Mouse (Mus musculus) regulatory T cell (primary cell): Measurements from ENCODE around the gene Rhpn2.

Experiments
- in situ Hi-C: fragments of 300-600 bp; cut with MboI, MseI; formaldehyde crosslinking; loops from one replicate; pipeline ENCODE4 v1.15.1; 2025; ENCODE audit warnings: high pct_unique_total_duplicates

The Rhpn2 gene

DNA sequence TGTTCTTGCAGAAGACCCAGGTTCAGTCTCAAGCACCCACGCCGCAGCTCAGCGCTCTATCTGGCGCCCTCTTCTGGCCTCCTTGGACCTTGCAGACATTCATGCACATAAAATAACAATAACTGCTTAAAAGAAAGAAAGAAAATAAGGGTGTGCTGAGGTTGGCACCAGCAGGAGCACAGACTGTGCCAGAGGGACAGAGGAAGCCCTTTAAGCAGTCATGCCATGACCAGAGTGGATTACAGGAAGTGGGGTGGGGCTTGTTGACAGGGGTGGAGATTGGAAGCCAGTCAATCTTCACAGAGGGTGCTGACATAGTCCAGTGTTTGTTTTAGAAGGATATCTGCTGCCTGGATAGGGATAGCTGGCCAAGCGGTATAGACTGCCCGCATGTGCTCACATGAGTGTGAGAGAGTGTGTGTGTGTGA lies 52.6 kb downstream of the Rhpn2 start:
- in situ Hi-C loops: no loop called here

DNA sequence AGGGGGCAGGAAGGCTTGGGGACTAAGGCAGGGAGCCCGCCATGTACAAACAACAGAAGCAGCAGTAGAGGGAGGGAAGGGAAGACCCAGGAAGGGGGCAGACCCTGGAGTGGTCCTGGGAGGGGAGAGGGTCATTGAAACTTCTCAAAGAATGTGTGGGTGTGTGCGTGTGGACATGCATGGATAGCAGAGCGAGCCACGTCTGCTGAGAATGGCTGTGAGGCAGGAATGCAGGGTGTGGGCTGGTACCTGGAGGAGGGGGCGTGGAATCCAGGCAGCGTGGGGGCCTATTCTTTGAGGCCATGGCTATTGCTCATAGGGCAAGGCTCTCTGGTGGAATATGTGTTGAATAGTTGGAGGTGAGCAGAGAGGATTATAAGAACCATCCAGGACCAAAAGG lies 54.7 kb downstream of the Rhpn2 start:
- in situ Hi-C loops: no loop called here

DNA sequence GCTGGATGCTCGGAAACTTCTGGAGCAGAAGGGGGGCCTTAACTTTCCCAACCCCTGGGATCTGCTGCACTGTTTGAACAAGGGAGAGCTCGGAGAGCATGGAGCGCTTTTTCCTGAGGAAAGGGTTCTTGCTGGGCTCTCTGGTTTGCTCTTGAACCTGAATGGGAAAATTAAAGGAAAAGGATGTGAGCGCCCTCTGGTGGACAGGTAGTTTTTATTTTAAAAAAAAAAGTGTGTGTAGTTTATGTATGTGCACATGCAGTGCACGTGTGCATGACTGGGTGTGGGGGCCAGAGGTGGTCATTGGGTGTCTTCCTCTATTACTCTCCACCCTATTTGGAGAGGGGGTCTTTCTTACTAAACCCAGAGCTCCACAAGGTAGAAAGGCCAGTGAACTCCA lies 59.0 kb downstream of the Rhpn2 start:
- in situ Hi-C loops: loop anchor here (5.0 to 10.0 kb wide), 3 partner anchors 56 to 352 kb away; no protein-coding TSS in a partner anchor

DNA sequence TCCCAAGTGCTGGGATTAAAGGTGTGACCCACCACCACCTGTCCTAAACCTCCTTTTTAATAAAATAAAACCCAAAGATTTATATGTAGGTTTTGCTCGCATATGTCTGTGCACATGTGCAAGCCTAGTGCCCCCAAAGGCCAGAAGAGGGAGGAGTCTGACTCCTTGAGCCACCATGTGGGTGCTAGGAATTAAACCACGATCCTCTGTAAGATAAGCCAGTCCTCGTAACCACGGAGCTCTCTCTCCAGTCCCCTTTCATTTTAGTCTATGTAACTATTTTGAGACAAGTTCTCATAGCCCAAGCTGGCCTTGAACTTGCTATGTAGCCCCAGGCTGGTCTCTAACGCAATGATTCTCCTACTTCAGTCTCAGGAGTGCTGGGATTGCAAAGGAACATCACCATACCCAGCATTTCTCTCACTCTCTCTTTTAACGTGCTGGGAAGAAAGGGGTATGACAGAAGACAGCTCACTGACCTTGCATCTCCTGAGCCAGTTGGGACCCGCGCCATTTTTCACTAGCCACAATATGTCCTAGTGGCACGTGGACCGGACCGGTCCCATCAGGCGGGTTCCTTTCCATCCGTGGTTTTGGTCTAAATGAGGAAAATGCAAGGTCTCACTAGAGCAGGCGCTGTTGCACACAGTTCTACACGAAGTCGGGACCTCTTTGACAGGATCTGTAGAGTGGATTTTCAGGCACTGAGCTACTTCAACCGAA lies 61.9 kb downstream of the Rhpn2 start:
- in situ Hi-C loops: loop anchor here (10.0 kb wide), 1 partner anchor 349 kb away; no protein-coding TSS in a partner anchor

DNA sequence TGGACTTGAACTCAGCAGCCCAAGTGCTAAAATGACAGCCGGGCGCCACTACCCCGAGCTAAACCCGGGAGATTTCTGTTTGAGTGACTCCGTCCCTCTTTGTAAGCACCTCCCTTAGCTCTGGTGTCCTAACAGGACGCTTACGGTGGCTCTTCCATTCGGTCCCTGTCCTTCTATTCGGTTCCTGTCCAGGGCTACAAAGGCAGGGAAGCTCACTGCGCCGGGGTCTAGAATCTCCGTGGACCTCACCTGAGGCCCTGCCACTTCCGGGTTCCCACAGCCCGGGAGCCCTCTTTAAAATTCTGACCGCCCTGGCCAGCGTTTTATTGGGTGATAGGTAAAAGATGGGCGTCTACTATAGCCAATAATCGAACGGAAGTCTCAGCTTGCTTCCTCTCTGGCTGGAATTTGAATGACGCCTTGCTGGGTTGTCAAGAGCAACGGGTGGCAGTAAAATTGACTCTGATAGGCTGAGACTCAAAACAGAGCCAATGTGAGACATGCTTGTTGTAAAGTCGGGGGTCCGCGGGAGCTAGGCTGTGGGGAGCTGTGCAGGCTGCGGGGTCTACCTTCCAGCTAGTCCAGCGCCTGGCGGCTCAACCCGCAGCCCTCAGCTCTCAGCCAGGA lies 62.7 kb downstream of the Rhpn2 start, which contains the start of the genes Faap24 and Cep89:
Gene Faap24, minus strand, starts transcription at position 295 of the 627 bp plus-strand sequence.
Gene Cep89, plus strand, starts transcription at position 494 of the 627 bp plus-strand sequence.
- in situ Hi-C loops: loop anchor here (10.0 kb wide), 1 partner anchor 348 kb away; no protein-coding TSS in a partner anchor

DNA sequence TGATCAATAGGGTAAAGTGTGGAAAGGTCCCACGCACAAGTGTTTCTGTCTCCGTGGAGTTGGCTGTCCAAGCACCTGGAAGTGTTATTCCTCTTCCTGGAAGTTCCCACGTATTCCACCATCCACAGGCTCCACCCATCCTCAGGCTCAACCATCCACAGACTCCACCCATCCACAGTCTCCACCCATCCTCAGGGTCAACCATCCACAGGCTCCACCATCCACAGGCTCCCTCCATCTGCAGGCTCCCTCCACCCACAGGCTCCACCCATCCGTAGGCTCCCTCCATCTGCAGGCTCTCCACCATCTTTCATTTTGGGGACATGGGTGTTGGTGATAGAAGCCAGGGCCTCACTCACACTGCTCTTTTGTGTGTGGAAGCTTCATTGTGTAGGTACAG lies 67.2 kb downstream of the Rhpn2 start:
- in situ Hi-C loops: no loop called here

DNA sequence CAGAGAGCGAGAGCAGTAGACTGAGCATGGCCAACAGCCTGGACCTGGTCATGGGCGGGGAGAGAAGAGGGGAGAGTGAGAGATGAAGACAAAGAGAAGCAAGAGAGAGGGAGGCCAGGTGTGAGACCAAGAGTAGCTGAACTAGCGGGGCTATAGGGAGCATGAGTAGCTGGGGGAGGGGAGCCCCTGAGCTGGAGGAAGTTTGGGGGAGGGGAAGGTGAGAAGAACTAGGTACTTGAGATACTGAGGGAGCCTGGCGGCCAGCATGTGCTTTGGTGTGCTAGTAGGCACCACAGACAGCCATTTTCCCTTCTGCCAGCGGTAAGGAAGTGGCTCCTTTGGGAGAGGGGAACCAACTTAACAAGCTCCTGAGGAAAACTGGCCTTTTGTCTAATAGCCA lies 81.3 kb downstream of the Rhpn2 start:
- in situ Hi-C loops: no loop called here

DNA sequence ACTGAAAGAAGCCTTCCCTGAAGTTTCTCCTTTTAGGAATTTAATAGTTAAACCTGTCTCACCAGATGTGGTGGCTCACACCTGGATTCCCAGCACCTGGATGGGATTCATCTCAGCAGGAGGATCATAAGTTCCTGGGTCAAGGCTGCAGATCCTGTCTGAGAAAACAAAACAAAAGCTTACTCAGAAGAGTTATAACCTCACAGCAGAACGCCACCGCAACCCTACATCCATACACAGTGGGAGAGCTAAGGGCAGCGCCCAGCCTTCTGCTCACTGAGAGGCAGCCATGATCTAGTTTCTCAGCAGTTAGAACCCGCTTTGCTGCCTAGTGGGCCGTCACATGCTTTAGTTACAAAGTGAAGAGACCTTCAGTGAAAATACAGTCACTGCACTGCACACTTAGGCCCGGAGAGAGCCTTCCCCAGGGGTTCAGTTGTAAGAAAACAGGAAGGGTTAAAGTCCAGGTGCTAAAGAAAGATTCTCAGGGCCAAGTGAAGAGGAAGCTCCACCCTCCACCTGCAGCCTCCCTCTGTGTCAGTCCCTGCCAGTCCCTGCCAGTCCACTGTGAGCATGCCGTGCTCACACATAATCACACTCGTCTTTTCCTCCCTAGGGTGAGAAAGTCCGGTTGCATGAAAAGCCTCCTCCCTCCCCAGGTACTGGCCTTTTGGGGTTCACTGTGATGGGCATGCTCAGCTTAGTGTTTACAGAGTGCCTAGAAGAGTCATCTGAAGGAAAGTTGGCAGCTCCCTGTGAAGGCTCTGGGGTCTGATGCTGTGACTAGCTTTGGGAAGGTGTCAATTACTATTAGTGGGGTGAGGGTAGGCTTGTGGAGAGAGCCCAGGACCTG lies 82.1 kb downstream of the Rhpn2 start:
- in situ Hi-C loops: no loop called here

DNA sequence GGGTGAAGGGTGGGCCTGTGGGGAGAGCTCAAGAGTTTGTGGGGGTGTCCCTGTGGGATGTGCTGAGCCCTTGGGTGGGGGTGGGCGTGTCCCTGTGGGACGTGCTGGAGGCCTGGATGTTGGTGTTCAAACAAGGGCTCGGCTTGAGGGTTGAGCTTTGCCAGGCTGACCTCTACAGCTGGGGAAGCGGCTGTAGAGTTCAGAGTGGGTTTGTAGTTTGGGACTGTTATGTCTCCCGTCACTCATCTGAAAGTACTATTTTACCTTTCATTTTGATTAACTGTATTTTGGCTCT lies 82.6 kb downstream of the Rhpn2 start:
- in situ Hi-C loops: no loop called here

DNA sequence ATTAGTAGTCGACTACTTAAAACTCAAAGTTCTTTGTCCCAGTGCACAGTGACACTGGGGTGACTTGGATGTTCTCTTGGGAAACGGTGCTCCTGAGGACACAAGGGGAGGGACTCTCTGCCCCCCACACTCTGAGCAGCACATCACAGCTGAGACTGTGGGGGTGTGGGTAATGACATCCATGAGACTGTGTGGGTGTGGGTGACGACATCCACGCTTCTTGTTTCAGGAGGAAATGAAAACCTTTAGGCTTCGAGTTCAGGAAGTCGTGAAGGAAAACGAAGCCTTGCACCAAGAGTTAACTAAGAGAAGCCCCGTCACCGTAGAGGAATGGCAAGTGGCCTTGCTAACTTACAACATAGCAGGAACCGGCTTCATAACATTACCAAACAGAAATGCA lies 89.1 kb downstream of the Rhpn2 start:
- in situ Hi-C loops: no loop called here

DNA sequence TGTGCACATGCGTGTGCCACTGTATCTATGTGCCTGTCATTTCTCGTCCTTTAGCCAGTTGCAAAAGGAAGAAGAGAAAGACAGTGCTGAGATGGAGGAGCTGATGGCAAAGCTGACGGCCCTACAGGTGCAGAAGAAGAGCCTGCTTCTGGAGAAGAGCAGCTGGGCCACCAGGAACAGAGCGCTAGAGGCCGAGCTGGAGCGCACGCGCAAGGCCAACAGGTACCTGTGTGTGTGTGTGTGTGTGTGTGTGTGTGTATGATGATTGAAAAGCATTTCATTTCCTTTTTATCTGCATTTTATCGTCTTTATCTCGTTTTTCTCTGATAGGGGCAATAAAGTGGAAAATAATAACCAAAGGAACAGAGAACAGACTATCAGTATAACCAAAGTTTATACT lies 94.2 kb downstream of the Rhpn2 start:
- in situ Hi-C loops: no loop called here

DNA sequence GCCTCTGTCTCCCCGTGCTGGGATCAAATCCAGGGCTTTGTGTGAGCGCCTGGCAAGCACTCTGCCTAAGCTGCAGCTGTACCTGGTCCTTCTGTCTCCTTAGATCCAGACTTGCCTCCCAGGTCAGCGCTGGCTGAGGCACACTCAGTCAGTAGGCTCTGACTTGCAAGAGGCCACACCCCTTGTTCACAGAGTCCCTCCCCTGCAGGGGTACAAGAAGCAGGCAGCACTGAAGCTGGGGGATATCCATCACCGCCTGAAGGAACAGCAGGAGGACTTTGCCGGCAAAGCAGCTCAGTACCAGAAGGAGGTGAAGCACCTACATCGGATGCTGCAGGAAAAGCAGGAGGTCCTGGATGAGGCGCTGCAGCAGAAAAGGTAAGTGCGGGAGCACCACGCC lies 101.3 kb downstream of the Rhpn2 start:
- in situ Hi-C loops: no loop called here
